Mouse (Mus musculus) megakaryocyte, embryonic 14.5 days (primary cell): ENCODE data around the gene Abl2.

Experiments used
- FLI1 ChIP-seq: IDR thresholded peaks from 2 replicates; pipeline ENCODE4 v1.6.1; 2012; ENCODE audit warnings: low read length, inconsistent platforms, mixed read lengths
- GATA1 ChIP-seq: IDR thresholded peaks from 3 replicates; pipeline ENCODE4 v1.6.1; 2012; ENCODE audit warnings: mixed read lengths, low read length, inconsistent platforms, borderline replicate concordance

GRCm38 (mm10) chr1:156644780-156645523 lies 86.4 kb downstream of the Abl2 start:
- TF ChIP-seq GATA1 (no peak), FLI1 (no peak)
